Mouse (Mus musculus): ENCODE measurements around the gene Slc37a1.

GRCm38 (mm10) chr17:31325451-31326219 lies 39.0 kb downstream of the Slc37a1 start:
- TF ChIP-seq CTCF (IDR thresholded peaks at IDR 0.05; ENCODE audit: control insufficient read depth, insufficient read depth, low read length) (peak; percentile 48; the same call in 1 of the 2 replicates), POLR2A (IDR thresholded peaks at IDR 0.05; ENCODE audit: borderline replicate concordance, control insufficient read depth, low read depth, low read length) (no peak)

All from bone marrow, adult 2 months (tissue).